Mouse (Mus musculus) R1 (cell line): ENCODE data around the gene Fgfr1op.
"Not testable (repeated sequence)": the region's sequence is repeated elsewhere in the genome, so short reads cannot be mapped to it uniquely, and the experiment has no call there.

ENCODE experiments used
- DNase-seq: peaks from one replicate; pipeline ENCODE4 v3.0.0-alpha.2; 2018; ENCODE audit warnings: low read depth, low spot score

The Fgfr1op gene

DNA sequence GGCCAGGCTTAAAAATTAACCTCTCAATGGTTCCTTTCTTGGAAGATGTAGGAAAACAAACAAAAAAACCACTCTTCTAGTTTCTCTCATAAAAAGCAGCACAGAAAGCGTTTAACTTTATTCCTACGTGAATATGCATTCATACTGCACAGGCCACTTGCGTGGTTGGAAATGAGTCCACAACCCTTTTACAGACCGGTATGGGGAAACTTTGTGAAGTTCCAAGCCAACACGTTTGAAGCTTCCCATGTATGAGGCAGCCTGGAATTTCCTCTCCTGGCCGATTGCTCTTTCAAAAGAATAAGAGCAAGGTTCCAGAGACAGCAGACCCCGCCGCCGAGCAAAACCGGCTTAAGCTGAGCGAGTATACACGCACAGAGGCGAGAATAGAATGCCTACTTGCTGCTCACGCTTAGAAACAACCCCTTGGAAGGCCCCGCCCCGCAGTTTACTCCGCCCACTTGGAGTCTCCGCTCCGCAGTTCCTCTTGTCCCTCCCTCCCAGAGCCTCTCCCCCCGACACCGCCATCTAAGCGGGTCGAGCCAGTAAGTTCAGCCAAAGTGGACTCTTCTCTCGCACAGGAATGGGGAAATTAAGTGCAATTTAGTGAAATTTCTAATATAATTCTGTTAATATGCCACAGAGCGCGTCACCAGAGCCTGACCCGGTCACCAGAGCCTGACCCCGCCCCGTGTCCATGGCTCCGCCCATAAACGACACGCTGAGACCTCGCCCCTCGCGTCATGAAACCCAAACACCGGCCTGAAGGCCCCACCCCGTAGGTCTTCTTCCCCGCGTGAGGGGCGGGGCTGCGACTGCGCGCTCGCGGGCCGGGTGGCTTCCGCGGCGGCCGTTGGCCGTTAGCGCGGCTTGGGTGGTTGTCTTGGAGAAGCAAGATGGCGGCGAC is at the start of gene Fgfr1op:
Gene Fgfr1op, plus strand, starts transcription at position 801 of the 907 bp plus-strand sequence.
- peak; percentile 28 for DNase-seq

DNA sequence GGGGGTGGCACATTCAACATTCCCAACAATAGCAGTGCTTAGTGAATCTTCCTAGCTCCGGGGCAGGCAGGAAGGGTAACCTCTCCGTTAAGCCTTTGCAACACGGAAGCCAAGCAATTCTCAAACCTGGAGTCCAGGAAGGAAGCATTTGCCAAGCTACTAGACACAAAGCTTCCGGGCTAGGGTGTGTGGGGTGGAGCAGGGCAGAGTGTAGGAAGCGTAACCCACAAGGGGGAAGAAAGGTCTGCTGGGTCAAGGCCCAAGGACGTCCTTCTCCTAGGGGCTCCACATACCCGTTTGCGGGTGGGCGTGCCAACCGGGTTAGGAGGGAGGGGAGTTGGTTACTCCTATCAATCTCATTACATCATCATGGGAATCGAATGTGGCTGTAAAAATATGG is 48.9 kb upstream of the Fgfr1op start:
- not testable (repeated sequence) for DNase-seq

DNA sequence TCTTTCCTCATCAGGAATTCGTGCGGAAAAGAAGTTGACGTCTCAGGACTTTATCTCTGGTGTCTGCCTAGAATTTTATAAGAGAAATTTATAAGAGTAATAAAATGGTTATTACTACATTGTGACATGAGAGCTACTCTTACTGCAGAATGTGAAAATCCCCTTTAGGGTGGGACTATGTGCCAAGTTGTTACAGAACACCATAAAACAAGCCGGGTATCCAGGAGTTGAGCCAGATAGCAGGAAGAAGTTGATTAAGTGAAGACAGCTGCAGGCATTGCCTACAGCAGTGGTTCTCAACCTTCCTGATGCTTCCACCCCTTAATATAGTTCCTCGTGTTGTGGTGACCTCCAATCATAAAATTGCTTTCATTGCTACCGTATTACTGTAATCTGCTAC is 48.4 kb upstream of the Fgfr1op start:
- DNase-seq: not testable (repeated sequence)

GRCm38 (mm10) chr17:8122974-8123373 is 42.3 kb upstream of the Fgfr1op start:
- DNase-seq: not testable (repeated sequence)

DNA sequence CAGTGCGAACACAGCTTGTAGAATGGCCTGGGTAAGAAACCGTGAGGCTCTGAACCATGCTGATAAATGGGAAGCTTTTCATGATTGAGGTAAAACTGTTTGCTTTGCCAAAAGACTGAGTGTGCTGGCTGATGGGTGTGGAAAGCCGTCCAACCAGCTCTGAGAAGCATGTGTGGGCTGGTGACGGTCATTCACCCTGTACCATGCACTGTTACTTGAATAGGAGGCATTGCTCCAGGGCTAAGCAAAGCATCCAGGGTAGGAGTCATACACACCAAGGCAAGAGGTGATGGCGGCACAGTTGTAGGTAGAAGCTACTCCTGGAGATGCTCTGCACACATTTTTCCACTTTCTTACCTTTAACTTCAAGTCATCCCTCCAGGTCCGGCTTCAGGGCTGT is 40.7 kb upstream of the Fgfr1op start:
- not testable (repeated sequence) for DNase-seq

GRCm38 (mm10) chr17:8128326-8128993 is 36.8 kb upstream of the Fgfr1op start:
- not testable (repeated sequence) for DNase-seq

- DNase-seq: not testable (repeated sequence)
These were observed 35.7 kb upstream of the Fgfr1op start for GRCm38 (mm10) chr17:8129578-8129977.

GRCm38 (mm10) chr17:8130849-8131248 is 34.5 kb upstream of the Fgfr1op start:
- DNase-seq: not testable (repeated sequence)

DNA sequence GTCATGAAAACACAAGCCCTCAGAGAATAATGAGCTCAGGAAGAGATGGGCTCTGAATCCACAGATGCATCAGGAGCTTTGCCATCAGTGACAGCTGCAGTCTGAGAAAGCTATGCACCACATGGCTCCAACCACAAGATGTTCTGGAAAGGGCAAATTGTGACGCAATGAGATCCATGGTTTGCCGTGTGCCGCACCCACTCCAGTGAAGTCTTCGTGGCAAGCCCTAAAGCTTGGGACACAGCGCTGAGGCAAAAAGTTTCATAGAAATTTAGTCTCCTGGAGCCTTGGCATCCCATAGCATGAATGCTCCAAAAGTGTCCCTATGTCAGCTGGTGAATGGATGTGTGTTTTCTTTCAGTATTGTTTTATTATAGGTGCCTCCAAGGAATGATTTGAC is 27.2 kb upstream of the Fgfr1op start:
- DNase-seq: not testable (repeated sequence)

- DNase-seq: not testable (repeated sequence)
These were observed 25.1 kb upstream of the Fgfr1op start for GRCm38 (mm10) chr17:8140210-8140609.

DNA sequence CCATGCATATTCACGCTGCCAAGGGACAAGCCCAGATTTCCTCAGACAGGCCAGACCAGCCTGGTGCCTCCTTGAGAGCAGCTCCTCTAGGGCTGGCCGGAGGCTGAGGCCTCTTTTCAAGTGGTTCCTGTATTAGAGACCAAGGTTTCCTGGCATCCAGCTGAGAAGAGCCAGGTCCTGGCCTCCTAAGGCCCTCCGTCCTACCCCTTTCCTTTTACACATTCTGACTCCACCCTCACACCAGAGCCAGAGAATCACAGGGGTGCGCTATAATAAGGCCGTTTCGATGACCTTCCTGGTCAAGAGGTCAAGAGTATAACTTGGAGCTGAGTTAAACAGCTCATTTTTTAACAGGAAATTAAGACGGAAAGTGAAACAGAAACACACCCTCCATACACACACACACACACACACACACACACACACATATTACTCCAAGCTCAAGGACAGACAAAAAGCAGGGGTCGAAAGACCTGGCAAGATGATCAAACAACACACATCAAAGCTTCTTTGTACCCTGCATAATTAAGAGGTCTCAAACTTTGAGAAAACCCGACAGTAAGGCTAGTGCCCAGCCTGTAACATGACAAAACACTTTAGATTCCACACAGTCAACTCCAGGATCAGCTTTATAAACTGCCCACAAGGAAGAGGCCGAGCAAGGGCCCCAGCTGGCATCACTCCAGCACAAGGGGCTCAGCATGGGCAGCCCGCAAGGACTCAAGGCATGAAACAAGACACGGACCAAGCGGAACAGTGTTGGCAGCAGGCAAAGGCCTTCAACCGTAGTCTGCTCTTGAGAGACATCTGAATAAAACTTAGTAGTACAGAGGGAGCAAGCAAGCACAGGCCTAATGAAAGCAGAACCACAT is 21.3 kb upstream of the Fgfr1op start:
- not testable (repeated sequence) for DNase-seq

DNA sequence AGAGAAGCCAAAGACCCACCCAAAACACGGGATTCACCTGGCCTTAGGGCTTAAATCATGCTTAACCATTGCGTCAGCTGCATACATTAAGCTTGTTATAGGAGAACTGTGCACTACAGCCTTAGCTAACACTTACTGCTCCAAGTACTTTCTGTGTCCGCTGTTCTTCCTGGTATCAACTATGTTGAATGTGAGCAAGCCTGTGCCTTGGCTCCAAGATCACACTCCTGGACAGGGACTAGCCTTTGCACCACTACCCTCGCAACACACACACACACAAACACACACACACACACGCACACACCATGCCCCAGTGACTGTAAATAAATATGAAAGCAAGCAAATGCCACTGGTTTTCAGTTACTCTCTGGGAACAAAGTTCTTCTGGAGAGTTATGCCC is 18.4 kb upstream of the Fgfr1op start:
- DNase-seq: not testable (repeated sequence)

- peak; percentile 25 for DNase-seq
These were observed 17.6 kb upstream of the Fgfr1op start, which contains the start of the genes Gm49673 and Rnaset2a for GRCm38 (mm10) chr17:8147439-8148316. Gene Gm49673 (minus strand): TSS chr17:8147788. Gene Rnaset2a (minus strand): TSS chr17:8148097.

DNA sequence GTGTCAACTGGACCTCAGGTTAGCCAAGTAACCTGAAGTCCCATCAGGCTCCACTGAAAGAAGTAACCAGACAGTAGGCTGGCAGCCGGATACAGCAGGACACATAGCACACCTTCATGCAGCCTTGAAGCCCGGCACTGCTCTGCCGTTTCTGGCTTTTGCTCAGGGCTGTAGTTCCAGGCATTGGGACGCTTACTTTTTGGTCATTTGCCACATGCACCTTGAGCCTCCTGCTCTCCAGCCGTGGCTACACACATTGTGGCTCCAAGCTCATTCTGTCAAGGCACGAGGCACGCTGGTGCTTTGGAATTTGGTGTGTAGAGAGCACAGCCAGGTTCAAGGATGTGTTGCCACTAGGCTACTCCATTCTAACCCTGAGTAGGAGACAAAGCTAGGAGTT is 10.3 kb upstream of the Fgfr1op start:
- DNase-seq: not testable (repeated sequence)

DNA sequence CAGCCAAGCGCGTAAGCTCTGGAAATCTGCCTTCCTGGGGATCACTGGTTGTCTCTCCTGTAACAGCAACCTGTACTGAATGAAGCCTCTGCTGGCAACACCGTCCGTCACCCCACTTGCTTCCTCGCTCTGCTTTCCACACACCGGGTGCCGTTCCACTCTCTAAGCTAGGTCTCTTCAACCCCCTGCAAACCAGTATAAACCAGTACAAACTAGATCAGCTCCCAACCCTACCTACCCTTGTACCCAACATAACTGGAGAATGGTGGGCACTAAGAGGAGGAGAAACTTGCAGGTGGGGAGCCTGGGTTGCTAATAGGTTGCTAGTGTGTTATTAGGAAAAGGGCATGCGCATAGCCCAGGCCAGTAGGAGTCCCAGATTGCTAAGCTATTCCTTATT is 9.3 kb upstream of the Fgfr1op start:
- DNase-seq: not testable (repeated sequence)

DNA sequence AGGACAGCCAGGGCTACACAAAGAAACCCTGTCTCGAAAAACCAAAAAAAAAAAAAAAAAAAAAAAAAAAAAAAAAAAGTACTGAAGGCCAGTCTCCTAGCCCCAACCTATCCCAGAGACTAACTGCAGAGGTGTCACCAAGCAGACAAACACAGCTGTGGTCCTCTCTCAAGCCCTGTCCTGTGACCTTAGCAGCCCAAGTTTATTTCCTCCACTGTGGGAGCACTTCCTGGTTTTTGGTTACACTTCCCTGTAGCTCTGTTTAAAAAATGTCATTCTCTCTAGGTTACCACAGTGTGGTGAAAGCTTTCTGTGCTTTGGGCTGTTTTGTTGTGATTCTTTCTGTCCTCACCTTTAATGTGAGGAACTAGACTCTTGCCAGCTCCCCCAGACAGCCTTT is 6.7 kb upstream of the Fgfr1op start:
- not testable (repeated sequence) for DNase-seq

GRCm38 (mm10) chr17:8160969-8161368 is 4.3 kb upstream of the Fgfr1op start:
- DNase-seq: peak; percentile 20

DNA sequence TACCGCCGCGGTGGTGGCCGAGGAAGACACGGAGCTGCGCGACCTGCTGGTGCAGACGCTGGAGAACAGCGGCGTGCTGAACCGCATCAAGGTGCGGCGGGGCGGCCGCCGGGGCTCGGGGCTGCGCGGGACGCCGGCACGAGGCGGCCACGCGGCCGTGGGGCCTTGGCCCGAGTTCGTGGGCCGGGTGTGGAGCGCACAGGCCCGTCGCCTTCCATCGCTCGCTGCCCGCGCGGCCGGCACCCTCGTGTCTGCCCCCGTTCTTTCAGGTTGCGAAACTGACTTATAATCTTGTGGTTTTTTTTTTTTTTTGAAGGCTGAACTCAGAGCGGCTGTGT is 276 bp downstream of the Fgfr1op start:
- not testable (repeated sequence) for DNase-seq

DNA sequence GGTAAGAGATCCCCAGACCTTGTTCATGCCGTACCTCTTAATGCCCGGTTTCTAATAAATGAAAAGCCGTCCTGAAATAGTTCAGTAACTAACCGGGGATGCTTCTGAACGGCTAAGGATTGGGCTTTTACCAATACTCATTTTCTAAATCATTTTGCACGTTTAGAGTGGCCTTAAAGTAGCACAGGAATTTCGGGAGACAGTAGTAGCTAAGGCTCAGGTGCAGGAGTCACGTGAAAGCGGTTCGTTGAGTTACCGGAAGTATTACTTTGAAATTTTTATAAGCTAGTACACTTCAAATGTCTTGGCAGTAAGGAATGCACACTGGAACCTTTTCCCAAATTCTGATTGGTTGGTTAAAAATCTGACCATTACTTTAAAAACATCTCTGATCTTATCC is 676 bp downstream of the Fgfr1op start:
- DNase-seq: not testable (repeated sequence)

- not testable (repeated sequence) for DNase-seq
These were observed 1.2 kb downstream of the Fgfr1op start for GRCm38 (mm10) chr17:8166454-8166853.

DNA sequence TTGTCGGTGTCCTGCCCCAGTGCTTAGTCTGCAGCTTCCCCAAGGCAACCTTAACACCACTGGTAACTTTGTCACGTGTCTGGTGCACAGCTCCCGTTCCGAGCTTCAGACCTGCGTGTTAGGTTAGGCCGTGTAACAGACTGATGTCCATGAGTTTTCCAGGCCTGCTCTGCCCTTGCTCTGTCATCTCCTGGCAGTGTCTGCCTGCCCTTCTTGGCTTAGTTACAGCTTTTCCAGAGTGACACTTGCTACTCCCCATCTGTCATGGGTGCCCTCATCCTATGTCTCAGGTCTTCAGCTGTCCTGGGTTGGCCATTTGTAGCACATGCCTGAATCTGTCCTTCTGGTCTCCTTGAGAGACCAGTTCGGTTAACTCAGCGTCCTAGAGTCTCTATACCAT is 2.1 kb downstream of the Fgfr1op start:
- not testable (repeated sequence) for DNase-seq
